Comparison of ENCODE assay signal across 1 mouse cellular context in the genomic region with DNA sequence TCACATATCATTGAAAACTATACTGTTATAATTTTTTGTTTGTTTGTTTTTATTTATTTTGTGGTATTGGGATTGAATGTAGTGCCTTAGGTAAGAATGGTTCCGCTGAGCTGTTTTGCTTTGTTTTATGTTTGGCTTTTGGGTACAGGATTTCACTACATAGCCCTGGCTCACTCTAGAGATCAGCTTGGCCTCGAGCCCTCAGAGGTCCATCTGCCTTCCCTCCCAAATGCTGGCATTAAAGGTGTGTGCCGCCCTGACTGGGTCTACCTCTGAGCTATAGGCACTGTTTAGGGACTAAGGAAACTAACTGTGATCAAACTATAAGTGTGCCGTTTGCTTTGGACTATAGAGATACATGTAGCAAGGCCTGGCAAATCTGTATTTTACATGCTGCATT.
"Had no signal": no experiment of that assay in that cellular context is flagged by ENCODE, and none has a peak within 500 bp of the region (broad histone marks: within the 10 kb centered on the region; RNA-seq: fewer than 3 reads in every experiment).

No protein-coding gene starts in this region.

- DNase-seq: thymus, postnatal 36 days had no signal
